Mouse (Mus musculus) v-Abl transformed pro-B cells (cell line): ENCODE measurements at regions not wholly inside any gene's neighbourhood (a gene's known extent, or its start where the extent isn't known, plus 50 kb on each side); places are given as distances from the start of the nearest gene placed in this dataset.

Source experiments
- in situ Hi-C, 2 experiments: fragments of 400-800 bp; cut with MboI; formaldehyde crosslinking; loops; one replicate each; pipeline ENCODE4 v1.15.1; 2025; ENCODE audit not compliant: unreplicated experiment in 2 of 2

DNA sequence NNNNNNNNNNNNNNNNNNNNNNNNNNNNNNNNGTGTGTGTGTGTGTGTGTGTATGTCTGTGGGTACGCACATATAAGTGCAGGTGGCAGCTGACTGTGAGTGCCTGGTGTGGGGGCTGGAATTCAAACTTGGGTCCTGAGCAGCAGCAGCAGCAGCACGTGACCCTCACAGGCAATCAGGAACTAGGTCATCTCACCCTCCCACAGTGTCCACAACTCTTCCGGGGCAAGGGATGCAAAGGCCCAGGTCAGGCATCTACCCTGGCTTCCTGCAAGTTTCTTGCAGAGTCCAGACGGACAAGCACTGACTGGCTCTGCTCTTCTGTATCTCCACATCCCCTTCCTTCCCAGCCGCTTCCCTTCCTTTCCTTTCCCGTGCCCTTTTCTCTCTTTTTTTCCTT lies 99.6 kb downstream of the Vegfa start:
- in situ Hi-C loops, result no loop called here

GRCm38 (mm10) chr17:45929591-45929990 lies 102.6 kb downstream of the Vegfa start:
- in situ Hi-C loops, result no loop called here

- in situ Hi-C loops, result no loop called here
Measured at GRCm38 (mm10) chr17:45928903-45929477, 103.2 kb downstream of the Vegfa start.

DNA sequence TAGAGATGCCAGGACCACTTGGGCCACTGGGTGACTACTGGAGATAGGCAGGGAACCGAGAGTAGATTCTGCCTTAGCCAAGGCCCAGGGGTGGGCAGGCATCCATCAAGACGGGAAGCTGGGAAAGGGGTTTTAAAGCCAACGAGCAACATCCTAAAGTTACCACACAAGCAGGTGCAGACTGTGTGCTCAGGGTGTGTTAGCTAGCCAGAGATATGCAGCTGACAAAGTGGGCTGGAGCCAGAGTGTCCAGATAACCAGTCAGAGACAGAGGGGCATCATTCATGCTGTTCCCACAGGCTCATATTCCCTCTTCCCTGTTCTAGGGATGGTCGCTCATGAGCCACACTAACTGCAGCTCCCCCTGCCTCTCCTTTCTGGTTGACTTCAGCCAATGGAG lies 104.2 kb downstream of the Vegfa start:
- in situ Hi-C loops, result no loop called here

DNA sequence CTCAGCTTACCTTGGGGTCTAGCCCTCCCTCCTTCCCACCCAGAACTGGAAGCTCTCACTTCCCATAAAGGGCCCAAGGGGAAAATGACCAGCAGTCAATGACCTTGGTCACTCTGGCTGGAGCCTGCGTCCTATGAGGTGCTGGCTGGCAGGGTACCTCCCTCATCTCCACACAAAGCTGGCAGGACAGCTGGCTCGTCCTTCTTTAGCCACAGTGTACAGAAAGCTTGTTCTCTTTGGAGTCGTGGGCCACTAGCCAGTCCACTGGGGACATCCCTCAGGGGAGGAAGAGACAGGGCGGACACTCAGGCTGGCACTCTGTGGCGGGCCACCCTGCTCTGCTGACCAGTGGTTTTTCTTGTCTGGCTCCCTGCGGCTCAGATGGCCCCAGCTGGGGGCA lies 106.3 kb downstream of the Vegfa start:
- in situ Hi-C loops, result no loop called here

- in situ Hi-C loops, result no loop called here
Measured at GRCm38 (mm10) chr17:45924595-45924994, 107.6 kb downstream of the Vegfa start.

DNA sequence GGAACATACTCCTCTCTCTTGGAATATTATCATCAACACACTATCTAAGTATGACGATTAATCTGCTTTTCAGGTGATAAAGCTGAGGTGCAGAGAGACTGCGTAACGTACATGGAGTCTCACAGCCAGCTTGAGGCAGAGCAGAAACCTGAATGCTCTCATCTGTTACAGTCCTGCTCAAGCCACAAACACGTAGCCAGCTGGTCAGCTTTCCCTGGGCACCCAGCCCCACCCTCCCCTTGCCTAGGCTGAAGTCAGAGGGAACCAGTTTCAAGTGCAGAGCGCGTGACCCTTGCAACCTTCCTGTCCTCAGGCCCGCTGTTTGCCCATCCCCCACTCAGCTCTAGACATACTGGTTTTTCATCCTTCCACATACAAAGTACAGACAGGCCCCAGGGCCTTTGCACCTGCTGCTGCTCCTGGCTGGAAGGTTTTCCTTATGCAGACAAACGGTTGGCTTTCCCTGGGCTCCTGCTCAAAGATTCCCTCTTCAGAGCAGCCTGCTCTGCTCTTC lies 108.9 kb downstream of the Vegfa start:
- in situ Hi-C loops, result no loop called here

- in situ Hi-C loops, result no loop called here
Measured at GRCm38 (mm10) chr17:45917647-45918046, 114.5 kb downstream of the Vegfa start.

DNA sequence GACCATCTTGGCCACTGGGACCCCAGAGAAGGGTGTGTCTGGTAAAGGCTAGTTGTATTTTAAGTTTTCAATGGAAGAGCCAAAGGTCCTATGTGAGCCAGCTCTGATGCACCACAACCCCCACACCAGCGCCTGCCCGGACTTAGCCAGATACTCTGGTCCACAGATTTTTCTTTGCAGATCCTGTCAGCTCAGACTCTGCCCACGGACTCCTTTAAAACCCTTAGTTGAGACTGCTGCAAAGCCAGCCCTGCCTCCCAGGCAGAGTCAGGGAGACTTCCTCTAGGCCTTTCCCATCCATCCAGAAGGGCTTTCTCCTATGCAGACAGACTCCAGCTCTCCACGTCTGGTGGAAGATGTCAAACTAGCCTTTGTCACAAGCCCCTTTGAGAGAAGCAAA lies 115.2 kb downstream of the Vegfa start:
- in situ Hi-C loops, result no loop called here

GRCm38 (mm10) chr17:45914706-45915240 lies 117.4 kb downstream of the Vegfa start:
- in situ Hi-C loops, result no loop called here

DNA sequence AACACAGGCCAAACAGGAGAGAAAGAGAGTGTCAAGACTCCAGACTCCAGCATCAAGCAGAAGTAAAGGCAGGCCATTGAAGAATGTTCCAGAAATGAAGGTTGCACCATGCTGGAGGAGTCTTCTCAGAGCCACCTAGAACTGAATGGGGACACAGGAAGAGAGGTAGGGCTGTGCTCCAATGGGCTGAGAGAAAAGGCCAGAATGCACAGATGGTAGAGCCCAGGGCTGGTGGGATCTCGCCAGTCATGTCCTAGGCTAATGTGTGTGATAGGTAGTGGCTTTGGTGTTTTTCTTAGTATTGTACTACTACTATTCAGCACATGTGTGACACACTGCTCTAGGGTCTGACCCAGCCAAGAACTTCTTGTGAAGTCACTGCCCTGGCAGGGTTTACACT lies 117.9 kb downstream of the Vegfa start:
- in situ Hi-C loops, result no loop called here

GRCm38 (mm10) chr17:45913671-45914070 lies 118.5 kb downstream of the Vegfa start:
- in situ Hi-C loops, result no loop called here

DNA sequence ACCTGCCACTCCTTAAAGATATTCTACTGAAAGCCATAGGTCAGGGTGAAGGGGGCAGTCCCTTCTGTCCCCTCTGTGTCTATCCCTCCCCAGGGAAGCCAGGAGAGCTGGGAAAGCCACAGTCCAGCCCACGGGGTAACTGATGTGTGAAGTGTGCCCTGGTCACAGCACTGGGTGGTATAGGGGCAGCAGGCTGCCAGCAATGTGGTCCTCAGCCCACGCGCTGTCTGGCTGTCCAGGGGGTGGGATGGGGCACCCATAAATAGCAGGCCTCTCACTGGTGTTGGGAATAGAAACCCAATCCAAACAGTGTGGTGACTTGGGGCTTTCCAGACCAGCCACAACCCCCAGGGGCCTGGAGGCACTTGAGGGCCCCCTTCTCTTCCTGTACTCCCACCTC lies 120.0 kb downstream of the Vegfa start:
- in situ Hi-C loops, result no loop called here

DNA sequence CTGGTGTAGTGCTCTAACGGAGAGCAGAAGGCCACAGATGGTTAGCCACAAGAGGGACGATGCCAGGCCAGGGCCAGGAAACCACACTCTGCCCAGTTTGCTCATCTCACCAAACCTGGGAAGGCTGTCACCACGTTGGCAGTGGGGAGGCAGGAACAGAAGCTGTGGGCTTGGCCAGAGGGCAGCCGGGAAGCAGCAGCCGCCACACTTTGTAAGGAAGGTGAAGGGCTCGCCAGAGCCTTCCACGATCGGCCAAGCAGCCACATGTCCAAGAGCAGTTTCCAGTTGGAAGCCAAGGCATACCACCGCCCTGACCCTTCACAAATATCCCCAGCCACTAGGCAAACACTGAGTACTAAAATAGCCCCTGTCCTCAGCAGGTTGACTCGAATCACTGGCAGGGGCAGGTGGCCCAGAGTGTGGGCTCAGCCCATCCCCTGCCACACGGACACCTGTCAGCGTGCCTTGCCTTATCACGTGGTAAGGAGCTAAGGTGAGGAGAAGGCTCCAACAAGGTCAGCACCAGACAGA lies 120.9 kb downstream of the Vegfa start:
- in situ Hi-C loops, result no loop called here

- in situ Hi-C loops, result no loop called here
Measured at GRCm38 (mm10) chr17:45910245-45910644, 121.9 kb downstream of the Vegfa start.

DNA sequence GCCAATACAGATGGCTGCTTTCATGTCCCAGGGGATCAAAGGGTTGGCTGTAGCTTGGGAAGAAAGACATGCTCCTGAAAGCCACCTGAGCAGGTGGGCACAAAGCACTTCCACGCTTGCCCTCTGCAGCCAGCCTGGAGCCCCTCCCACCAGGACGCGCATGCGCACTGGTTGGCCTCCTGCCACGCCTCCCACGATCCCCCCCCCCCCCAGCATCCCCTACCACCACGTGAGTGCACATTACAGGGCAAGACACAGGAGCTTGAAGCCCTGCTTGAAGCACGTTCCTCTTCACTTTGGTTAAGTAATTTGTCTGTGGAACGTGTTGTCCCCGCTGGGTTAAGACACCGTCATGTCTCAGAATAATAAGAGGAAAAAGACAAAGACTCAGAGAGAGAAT lies 124.6 kb downstream of the Vegfa start:
- in situ Hi-C loops, result no loop called here

DNA sequence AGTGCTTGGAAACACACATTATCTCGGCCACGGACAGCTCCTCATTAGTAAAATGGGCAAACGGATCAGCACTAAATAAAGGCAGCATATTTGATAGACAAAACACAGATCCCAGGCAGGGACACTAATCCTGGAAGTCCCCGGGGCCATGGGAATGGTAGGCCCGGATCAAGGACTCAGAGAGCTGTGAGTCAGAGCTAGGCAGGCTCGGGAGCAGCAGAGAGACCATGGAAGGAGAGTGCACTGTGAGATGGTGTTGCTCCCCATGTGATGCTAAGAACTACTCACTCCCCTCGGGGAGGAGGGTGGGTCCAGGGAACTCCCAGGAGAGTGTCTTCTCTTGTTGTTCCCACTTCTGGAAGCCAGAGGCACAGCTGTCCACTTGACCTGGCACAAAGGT lies 126.6 kb downstream of the Vegfa start:
- in situ Hi-C loops, result no loop called here

GRCm38 (mm10) chr17:45904251-45904650 lies 127.9 kb downstream of the Vegfa start:
- in situ Hi-C loops, result no loop called here

DNA sequence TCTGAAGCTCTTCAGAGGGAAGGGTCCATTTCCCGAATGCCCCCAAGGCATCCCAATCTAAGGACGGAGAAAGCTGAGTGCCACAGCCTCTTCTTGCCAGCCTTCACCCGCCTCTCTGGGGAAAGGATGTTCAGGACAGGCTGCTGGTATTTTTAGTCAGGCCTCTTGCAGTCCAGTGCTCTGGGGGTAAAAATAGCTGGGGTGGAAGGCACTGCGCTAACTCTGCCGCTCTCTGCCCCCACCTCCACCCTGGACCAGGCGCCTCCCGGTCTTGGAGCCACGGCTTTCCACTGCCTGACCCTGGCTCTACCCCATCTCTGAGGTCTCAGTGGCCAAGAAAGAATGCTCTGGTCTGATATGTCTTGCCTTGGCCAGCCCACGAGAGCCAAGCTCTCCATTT lies 128.9 kb downstream of the Vegfa start:
- in situ Hi-C loops, result no loop called here

- in situ Hi-C loops, result no loop called here
Measured at GRCm38 (mm10) chr17:45902668-45903067, 129.5 kb downstream of the Vegfa start.

GRCm38 (mm10) chr17:45896922-45897302 lies 135.3 kb downstream of the Vegfa start:
- in situ Hi-C loops, result no loop called here

DNA sequence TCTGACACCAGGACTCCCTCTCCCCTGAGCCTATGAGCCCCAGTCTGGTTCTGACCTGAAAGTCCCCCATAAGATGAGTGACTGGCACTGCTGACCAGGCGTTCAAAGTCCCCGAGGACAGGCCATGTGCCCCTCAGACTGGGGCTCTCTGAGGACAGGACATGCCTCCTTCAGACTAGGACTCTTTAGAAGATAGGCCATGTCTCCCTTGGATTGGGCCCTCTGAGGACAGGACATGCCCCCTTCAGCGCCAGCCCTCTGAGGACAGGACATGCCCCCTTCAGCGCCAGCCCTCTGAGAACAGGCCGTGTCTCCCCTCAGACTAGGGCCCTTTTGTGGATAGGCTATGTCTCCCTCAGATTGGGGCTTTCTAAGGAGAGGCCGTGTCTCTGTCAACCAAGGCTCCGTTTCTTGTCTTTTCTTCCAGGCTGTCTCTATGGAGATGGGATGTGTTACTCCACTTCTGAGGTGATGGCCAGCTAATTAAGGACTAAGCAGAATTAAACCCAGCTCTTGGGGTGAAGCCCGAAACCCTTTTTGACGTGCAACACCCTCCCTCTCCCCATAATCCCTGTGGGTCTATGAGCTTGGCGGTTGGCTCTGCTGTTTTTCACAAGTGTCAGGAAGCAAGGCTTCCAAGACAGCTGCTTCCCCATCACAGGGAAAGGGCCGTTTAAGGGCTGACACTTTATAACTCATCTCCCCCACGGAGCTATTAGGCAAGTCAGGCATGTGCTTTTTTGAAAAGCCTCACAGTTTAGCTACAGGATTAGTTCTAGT lies 135.8 kb downstream of the Vegfa start:
- in situ Hi-C loops, result no loop called here
